Mouse (Mus musculus): Measurements from ENCODE around the gene Gm7971. TPM values are rescaled to one million over a fixed set of nuclear protein-coding genes. Genes with fewer than 3 reads are reported as not detected.
"Not testable (repeated sequence)": the region's sequence is repeated elsewhere in the genome, so short reads cannot be mapped to it uniquely, and the experiment has no call there.

Gene Gm7971
- polyA plus RNA-seq (2014; fragmentation: Nextera tagmentation; extraction: Ambion mirVana): not detected in 2 replicates

DNA sequence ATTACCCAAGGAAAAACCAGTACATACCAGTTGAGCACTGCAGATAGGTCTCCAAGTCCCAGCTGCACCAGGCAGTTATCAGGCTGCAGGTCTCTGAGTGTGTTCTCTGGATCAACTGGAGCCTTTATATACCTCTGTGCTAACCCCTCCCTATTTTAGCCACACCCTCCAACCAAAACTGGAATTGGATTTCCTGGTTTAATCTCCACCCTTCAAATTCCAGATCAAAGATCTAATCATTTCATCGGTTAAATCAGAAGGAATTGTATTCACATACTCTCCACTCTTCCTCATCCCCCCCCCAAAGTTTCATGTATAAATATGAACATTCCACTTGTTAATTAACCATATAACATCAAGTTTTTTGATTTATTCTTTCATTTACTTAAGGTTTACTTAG, at the start of gene Gm7971:
Gm7971 (minus strand) TSS at position 101 of the 400 bp plus-strand sequence.
- not testable (repeated sequence) for H3K4me3 ChIP-seq (ENCODE audit: low read depth, low read length); DNase-seq (ENCODE audit: low spot score)
- no CpG with 5 or more reads among the region's 1 CpGs for WGBS

More for the DNA sequence above, at the start of gene Gm7971:
- not testable (repeated sequence) for H3K9ac ChIP-seq (ENCODE audit: low read depth, low read length); H3K9me3 ChIP-seq (ENCODE audit: control insufficient read depth, low read length); H3K27ac ChIP-seq (replicated peaks; ENCODE audit: low read depth, low read length); H3K4me1 ChIP-seq (ENCODE audit: control insufficient read depth, insufficient read depth, low read length); H3K27me3 ChIP-seq (replicated peaks; ENCODE audit: control insufficient read depth, insufficient read depth, low read length); ATAC-seq (ENCODE audit: low read depth); H3K4me2 ChIP-seq (ENCODE audit: low read depth, low read length); H3K36me3 ChIP-seq (ENCODE audit: control insufficient read depth, insufficient read depth, low read length)

Other genes starting within 250 kb of the Gm7971 start
- gene D5Ertd577e, start 138.1 kb downstream of the Gm7971 start, polyA plus RNA-seq (2014; fragmentation: Nextera tagmentation; extraction: Ambion mirVana): not detected in 2 replicates
- gene Gm3286, start 84.1 kb downstream of the Gm7971 start, polyA plus RNA-seq (2014; fragmentation: Nextera tagmentation; extraction: Ambion mirVana): not detected in 2 replicates
- gene Gm7978, start 141.3 kb upstream of the Gm7971 start, polyA plus RNA-seq (2014; fragmentation: Nextera tagmentation; extraction: Ambion mirVana): not detected in 2 replicates
- gene Gm7982, start 147.1 kb upstream of the Gm7971 start, polyA plus RNA-seq (2014; fragmentation: Nextera tagmentation; extraction: Ambion mirVana): not detected in 2 replicates
- not detected in 2 replicates for gene E330014E10Rik, start 181.1 kb upstream of the Gm7971 start, polyA plus RNA-seq (2014; fragmentation: Nextera tagmentation; extraction: Ambion mirVana)